Mouse (Mus musculus): ENCODE measurements around the gene Cyp2c68.

- TF ChIP-seq POLR2A (IDR thresholded peaks at IDR 0.05; ENCODE audit: low read depth, low read length) (no peak), CTCF (IDR thresholded peaks at IDR 0.05; ENCODE audit: extremely low read depth, insufficient read length, insufficient replicate concordance, low read depth, low read length) (no peak)
Measured at GRCm38 (mm10) chr19:39647519-39647918, 93.3 kb downstream of the Cyp2c68 start.

Data from small intestine, adult 2 months (tissue).